Mouse (Mus musculus) intestine, embryonic 14.5 days (tissue): ENCODE measurements at regions not wholly inside any gene's neighbourhood (a gene's known extent, or its start where the extent isn't known, plus 50 kb on each side); places are given as distances from the start of the nearest gene placed in this dataset.

Source experiments
- ATAC-seq: fragments of 200-750 bp; cut with Nextera tagmentation; replicated peaks from 2 replicates; pipeline ENCODE4 v1.8.0; 2017; ENCODE audit warnings: low read depth, moderate number of reproducible peaks, moderate TSS enrichment, moderate library complexity; ENCODE audit not compliant: low FRiP score, low TSS enrichment
- DNase-seq: peaks from one replicate; pipeline ENCODE4 v3.0.0-alpha.2; 2018; ENCODE audit warnings: low spot score
- H3K27ac ChIP-seq: fragments of 300-500 bp; sonication (generic); 2 replicates; pipeline ENCODE4 v1.5.1; 2014; ENCODE audit warnings: low read depth, mild to moderate bottlenecking, control low read depth
- H3K27me3 ChIP-seq: fragments of 300-500 bp; sonication (generic); replicated peaks from 2 replicates; pipeline ENCODE4 v1.6.1; 2014; ENCODE audit warnings: low read length, control low read depth; ENCODE audit not compliant: control insufficient read depth, insufficient read depth
- H3K36me3 ChIP-seq: fragments of 300-500 bp; sonication (generic); 2 replicates; pipeline ENCODE4 v1.6.1; 2014; ENCODE audit warnings: low read length, control low read depth; ENCODE audit not compliant: control insufficient read depth, insufficient read depth
- H3K4me1 ChIP-seq: fragments of 300-500 bp; sonication (generic); replicated peaks from 2 replicates; pipeline ENCODE4 v1.6.1; 2014; ENCODE audit warnings: low read length, control low read depth, mixed read lengths; ENCODE audit not compliant: control insufficient read depth, insufficient read depth
- H3K4me2 ChIP-seq: fragments of 300-500 bp; sonication (generic); 2 replicates; pipeline ENCODE4 v1.6.1; 2014; ENCODE audit warnings: low read length
- H3K4me3 ChIP-seq: fragments of 300-500 bp; sonication (generic); 2 replicates; pipeline ENCODE4 v1.5.1; 2014; ENCODE audit warnings: low read depth, low read length, control low read depth, mixed read lengths
- H3K9ac ChIP-seq: fragments of 300-500 bp; sonication (generic); 2 replicates; pipeline ENCODE4 v1.6.1; 2014; ENCODE audit warnings: mild to moderate bottlenecking, low read length
- H3K9me3 ChIP-seq: fragments of 300-500 bp; sonication (generic); 2 replicates; pipeline ENCODE4 v1.6.1; 2016; ENCODE audit warnings: low read length, control low read depth; ENCODE audit not compliant: control insufficient read depth
- WGBS: fragments of 180-500 bp; shearing (Covaris S2); extraction: QIAGEN DNeasy Blood & Tissue Kit; methylation state at CpG from one replicate; pipeline ENCODE4 v1.1.7; 2014; 5-methylcytosine and 5-hydroxymethylcytosine counted together

GRCm38 (mm10) chr10:98593910-98594309, 320.3 kb upstream of the Atp2b1 start:
- ATAC-seq (peak; percentile 77), DNase-seq (no peak)
- 70% methylated on average over 5 of the region's 5 CpGs for WGBS

DNA sequence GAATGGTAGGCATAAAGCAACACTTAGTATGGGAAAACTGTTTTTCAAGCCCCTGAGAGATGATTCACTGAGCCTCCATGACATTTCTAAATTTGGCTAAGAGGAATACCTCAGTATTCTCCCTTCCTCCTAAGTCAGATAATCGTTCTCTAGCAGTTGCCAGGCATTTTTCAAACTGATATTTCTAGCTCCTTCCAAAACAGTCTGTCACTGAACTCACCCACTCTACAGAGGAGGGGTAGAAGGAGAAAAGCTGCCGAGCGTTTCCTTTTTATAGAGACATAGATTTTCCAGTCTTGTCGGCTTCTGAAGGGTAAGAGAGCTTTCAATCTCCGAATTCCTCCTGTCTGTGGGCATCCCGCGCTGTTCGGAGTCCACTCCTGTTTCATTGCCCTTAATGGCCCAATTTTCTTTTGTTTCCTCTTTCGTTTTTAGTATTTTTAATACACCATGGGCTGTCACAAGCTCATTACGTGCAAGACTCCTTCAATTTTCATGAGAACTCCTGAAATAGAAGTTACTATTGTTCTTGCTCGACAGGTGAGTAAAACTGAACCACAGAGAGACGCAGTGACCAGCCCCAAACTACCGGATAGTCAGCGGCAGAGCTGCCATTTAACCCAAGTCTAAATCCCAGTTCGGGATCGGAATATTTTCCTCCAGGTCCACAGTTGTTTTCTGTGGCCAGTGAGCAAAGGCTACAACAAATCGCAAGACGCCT, 305.8 kb upstream of the Atp2b1 start:
- Histone ChIP-seq H3K4me1 (no peaks in the 10 kb centered on the region), H3K27me3 (no peaks in the 10 kb centered on the region), H3K27ac (no peak overlapping the region), H3K9ac (no peak overlapping the region), H3K9me3 (no peaks in the 10 kb centered on the region), H3K4me2 (no peak overlapping the region), H3K4me3 (no peak overlapping the region), H3K36me3 (no peaks in the 10 kb centered on the region)
- DNase-seq = no peak
- ATAC-seq = no peak
- 81% methylated on average over 18 of the region's 18 CpGs for WGBS

More at GRCm38 (mm10) chr10:98593910-98594309, 320.3 kb upstream of the Atp2b1 start:
- Histone ChIP-seq H3K9ac (no peak overlapping the region), H3K36me3 (no peaks in the 10 kb centered on the region), H3K4me2 (no peak overlapping the region), H3K9me3 (no peaks in the 10 kb centered on the region), H3K4me1 (no peaks in the 10 kb centered on the region), H3K4me3 (no peak overlapping the region), H3K27me3 (no peaks in the 10 kb centered on the region), H3K27ac (no peak overlapping the region)

DNA sequence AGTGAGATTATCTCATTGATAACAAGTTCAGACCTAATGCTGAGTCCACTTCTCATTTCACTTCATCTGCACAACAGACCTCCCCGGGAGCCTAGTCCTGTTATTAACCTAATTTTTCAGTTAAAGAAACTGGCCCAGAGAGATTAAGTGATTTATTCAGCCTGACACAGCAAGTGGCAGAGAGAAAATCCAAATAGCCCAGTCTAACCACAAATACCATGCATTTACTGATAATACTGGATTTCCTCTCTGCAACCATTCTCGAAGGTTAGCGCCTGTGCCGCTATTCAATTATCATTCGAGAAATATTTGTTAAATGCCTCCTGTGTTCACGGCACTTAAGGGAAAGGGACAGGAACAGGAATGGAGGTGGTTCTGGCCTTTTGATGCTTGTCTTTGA, 303.5 kb upstream of the Atp2b1 start:
- H3K27ac ChIP-seq = no peak overlapping the region
- 76% methylated on average over 6 of the region's 6 CpGs for WGBS
- no peaks in the 10 kb centered on the region for H3K36me3 ChIP-seq
- no peak overlapping the region for H3K4me2 ChIP-seq
- H3K27me3 ChIP-seq = no peaks in the 10 kb centered on the region
- ATAC-seq (no peak), DNase-seq (no peak)
- H3K9me3 ChIP-seq = no peaks in the 10 kb centered on the region
- no peaks in the 10 kb centered on the region for H3K4me1 ChIP-seq
- no peak overlapping the region for H3K9ac ChIP-seq
- no peak overlapping the region for H3K4me3 ChIP-seq

GRCm38 (mm10) chr10:98611707-98612360, 302.4 kb upstream of the Atp2b1 start:
- no peak overlapping the region for H3K4me2 ChIP-seq
- H3K4me3 ChIP-seq = no peak overlapping the region
- WGBS = 92% methylated on average over 4 of the region's 4 CpGs
- no peak for ATAC-seq
- DNase-seq = no peak
- H3K36me3 ChIP-seq = no peaks in the 10 kb centered on the region
- H3K27ac ChIP-seq = no peak overlapping the region
- H3K27me3 ChIP-seq = no peaks in the 10 kb centered on the region
- H3K9me3 ChIP-seq = no peaks in the 10 kb centered on the region
- H3K4me1 ChIP-seq = no peaks in the 10 kb centered on the region
- no peak overlapping the region for H3K9ac ChIP-seq

- WGBS = 92% methylated on average over 21 of the region's 21 CpGs
- H3K27me3 ChIP-seq = no peaks in the 10 kb centered on the region
- H3K4me1 ChIP-seq = no peaks in the 10 kb centered on the region
- ATAC-seq (no peak), DNase-seq (no peak)
- no peak overlapping the region for H3K9ac ChIP-seq
- no peaks in the 10 kb centered on the region for H3K9me3 ChIP-seq
- H3K27ac ChIP-seq = no peak overlapping the region
- H3K4me3 ChIP-seq = no peak overlapping the region
- H3K36me3 ChIP-seq = no peaks in the 10 kb centered on the region
- no peak overlapping the region for H3K4me2 ChIP-seq
Observed at GRCm38 (mm10) chr10:98618736-98619525, 295.3 kb upstream of the Atp2b1 start.

GRCm38 (mm10) chr10:98624103-98624502, 290.1 kb upstream of the Atp2b1 start:
- H3K4me2 ChIP-seq = no peak overlapping the region
- no peak overlapping the region for H3K27ac ChIP-seq
- no peak overlapping the region for H3K4me3 ChIP-seq
- no peaks in the 10 kb centered on the region for H3K4me1 ChIP-seq
- ATAC-seq (no peak), DNase-seq (no peak)
- no peaks in the 10 kb centered on the region for H3K36me3 ChIP-seq
- no peak overlapping the region for H3K9ac ChIP-seq
- WGBS = 77% methylated on average over 1 of the region's 1 CpGs
- no peaks in the 10 kb centered on the region for H3K9me3 ChIP-seq
- no peaks in the 10 kb centered on the region for H3K27me3 ChIP-seq

DNA sequence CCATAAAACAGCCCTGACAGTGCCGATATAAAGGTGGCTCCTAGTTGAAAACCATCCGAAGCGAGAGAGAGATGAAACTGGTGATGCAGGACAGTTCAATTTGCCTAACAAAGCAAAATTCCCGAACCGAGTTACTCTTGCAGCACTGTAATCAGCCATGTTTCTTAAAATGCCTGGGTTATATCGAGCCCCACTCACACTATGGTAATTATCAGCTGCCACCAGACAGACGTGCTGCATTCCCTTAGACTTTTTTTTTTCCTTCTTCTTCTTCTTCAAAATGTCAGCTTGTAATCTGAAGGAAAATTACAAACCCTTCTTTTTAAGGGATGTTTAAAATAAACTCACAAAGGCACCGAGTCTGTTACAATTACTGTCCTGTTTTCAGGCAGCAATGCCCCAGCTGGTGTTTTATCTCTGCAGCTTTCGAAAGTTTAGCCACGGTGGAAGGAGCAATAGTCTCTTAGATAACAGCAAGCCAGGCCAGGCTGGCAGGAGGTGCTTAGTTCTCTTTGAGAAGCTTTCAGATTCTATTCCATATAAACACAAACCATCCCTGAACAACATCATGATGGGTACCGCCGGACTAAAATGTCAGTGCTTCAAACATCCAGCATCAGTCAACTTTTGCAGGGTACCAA, 289.4 kb upstream of the Atp2b1 start:
- H3K4me3 ChIP-seq = no peak overlapping the region
- ATAC-seq = no peak
- H3K9me3 ChIP-seq = no peaks in the 10 kb centered on the region
- 21% methylated on average over 12 of the region's 12 CpGs for WGBS
- DNase-seq = no peak
- no peak overlapping the region for H3K27ac ChIP-seq
- no peaks in the 10 kb centered on the region for H3K36me3 ChIP-seq
- no peaks in the 10 kb centered on the region for H3K4me1 ChIP-seq
- H3K9ac ChIP-seq = no peak overlapping the region
- peak overlapping the region; percentile 27 for H3K4me2 ChIP-seq
- no peaks in the 10 kb centered on the region for H3K27me3 ChIP-seq

DNA sequence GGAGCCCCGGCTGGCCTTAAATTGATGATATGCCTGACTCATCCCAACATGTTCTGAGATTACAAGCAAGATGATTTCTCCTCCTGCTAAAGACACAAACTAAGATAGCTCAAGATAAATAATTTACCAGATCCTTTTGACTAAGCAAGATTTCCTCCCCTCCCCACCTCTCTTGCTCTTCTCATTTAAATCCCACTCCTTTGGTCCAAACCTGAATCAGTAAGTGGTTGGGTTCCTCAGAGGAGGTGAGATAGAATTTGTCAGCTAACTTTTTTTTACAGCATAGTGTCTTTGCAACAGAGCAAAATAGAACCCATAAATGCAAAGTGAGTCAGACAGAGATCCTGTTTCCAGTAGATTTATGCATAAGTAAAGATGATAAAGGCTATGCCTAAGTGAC, 286.0 kb upstream of the Atp2b1 start:
- H3K9me3 ChIP-seq = no peaks in the 10 kb centered on the region
- H3K27me3 ChIP-seq = no peaks in the 10 kb centered on the region
- no peak overlapping the region for H3K9ac ChIP-seq
- H3K4me2 ChIP-seq = no peak overlapping the region
- ATAC-seq (no peak), DNase-seq (no peak)
- 72% methylated on average over 1 of the region's 1 CpGs for WGBS
- no peak overlapping the region for H3K27ac ChIP-seq
- no peaks in the 10 kb centered on the region for H3K36me3 ChIP-seq
- no peak overlapping the region for H3K4me3 ChIP-seq
- H3K4me1 ChIP-seq = no peaks in the 10 kb centered on the region
